Mouse (Mus musculus): ENCODE measurements at regions not wholly inside any gene's neighbourhood (a gene's known extent, or its start where the extent isn't known, plus 50 kb on each side); places are given as distances from the start of the nearest gene placed in this dataset.
"Not testable (repeated sequence)": the region's sequence is repeated elsewhere in the genome, so short reads cannot be mapped to it uniquely, and the experiment has no call there.

DNA sequence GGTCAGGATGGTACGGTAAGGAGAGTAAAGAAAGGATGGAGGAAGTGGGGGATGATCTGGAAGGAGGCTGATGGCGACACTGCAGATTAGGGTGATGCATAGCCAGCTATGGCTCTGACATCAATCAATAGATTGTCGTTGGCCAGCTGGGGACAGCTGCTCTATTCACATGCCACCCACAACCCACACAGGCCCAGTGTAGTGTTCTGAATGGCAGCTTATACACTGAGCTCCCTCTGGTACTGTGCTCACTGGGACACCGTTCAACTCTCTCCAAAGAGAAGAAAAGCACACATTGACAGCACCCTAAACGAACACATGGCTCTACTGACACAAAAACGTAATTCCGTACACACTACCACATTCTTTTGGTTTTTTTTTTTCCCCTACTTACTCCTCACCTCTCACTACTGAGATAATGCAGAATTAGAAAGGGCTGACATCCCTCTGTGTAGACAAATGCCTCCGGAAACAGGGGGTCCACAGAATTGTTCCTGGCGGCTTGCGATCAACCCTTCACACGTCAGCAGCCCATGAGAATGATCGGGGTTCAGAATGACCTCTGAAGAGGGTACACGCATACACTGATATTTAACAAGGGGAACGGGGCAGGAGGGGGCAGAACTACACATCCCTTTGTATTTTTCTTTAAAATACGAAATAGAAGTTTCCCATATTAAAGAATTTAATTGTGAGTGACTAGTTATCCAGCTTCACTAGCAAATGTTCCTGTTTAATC is 178.5 kb upstream of the Ipo5 start:
- 0 out of 2 replicates have a peak, but pooled peaks have one; percentile 31 for ATAC-seq (ENCODE audit: insufficient number of reproducible peaks, low FRiP score, low TSS enrichment)

DNA sequence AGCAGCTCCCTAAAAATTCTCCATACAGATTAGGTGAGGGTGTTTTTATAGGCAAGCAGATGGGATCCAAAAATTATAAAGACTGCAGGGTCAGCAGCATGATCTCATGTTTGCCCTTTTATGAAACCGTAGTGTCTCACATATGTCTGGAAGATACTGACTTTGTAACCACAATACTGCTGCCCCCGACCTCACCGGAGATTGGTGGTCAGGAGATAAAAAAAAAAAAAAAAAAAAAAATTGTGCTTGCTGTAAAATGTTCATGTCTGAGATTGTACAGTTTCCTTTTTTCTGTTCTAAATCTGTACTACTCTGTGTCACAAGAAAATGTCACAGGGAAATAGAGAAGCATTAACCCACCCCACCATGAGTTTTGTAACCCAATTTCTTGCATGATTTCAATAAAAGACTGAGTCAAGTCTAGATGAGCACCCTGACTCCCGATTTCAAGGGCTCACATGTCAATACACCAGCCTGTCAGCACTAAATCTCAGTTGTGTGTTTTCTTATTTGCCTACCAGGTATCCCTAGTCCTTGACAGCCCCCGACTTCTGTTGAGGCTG is 169.5 kb upstream of the Ipo5 start:
- no peak for ATAC-seq (ENCODE audit: insufficient number of reproducible peaks, low FRiP score, low TSS enrichment)

DNA sequence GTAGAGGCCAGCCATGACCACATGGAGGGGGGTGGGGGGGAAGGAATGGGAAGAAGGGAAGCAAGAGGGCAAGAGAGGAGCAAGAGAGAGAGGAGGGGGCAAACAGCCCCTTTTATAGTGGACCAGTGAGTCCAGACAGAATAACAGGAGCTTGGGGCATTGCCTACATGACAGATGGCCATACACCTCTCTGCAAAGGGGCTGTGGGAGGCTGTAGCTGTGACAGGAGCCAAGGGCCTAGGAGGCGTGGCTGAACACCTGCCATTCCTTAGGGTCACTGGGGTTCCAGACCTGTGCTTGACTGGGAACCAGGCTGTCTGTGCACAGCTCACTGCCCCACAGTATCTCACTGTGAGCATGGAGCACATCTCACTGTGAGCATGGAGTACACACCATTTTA is 157.0 kb upstream of the Ipo5 start:
- no peak for ATAC-seq (ENCODE audit: insufficient number of reproducible peaks, low FRiP score, low TSS enrichment)

DNA sequence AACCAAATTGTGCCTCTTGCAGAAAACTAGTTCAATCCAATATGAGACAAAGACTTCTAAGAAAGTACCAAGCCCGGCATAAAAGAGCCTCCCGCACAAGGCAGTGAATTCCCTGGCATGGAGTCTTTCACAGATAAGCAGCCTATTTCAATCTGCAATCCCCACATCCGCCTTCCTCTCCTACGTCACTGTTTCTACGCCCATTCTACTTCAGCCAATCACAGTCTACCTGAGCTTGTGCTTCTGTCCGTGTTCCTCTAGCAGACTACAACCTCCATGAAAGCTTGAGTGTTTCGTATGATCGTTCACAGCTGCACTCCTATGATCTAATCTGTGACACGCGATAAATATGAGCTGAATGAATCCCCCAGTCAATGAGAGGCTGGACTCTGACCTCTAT is 155.6 kb upstream of the Ipo5 start:
- no peak for ATAC-seq (ENCODE audit: insufficient number of reproducible peaks, low FRiP score, low TSS enrichment)

DNA sequence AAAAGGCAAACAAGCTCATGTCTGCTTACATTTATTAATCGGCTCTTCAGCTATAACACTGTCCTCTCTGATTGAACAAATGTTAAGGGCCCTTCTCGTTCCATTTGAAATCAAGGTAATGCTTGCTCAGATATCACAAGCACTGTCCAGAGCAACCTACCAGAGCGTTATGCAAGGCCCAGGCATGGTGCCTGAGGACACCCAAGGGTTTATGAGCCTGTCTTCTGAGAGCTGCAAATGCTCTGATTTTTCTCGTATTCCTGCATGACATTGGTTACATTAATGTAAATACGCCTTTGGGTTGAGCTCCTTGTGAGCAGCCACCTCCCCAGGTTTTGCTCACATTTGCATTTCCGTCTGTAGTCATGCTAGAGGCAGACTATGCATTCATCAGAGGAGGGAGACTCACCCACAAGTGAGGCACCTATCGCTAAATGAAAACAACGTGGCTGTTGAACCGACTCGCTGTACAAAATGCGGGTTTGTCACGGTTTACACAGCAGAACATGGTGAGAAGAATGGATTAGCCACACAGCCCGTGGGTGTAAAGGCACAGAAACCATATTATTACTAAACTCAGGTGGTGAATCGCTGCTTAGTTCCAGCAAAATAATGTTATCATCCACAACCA is 152.7 kb upstream of the Ipo5 start:
- no peak for ATAC-seq (ENCODE audit: insufficient number of reproducible peaks, low FRiP score, low TSS enrichment)

DNA sequence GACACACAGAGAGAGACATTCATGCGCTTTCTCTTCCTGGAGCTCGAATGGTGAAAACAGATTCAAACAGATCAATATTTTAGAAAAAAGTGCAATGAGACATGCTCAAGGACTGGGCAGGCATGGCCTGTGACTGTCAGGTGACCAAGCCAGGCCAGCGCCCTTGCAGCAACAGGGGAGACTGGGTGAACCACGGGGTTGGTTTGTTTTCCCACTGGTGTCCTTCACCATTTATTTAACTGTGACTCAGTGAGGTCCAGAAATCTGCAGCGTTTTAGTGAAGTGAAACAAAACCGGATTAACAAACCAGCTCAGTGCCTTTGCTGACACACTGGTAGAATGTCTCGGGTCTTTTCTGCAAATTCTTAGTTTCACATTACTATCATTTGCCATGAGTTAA is 148.9 kb upstream of the Ipo5 start:
- ATAC-seq (ENCODE audit: insufficient number of reproducible peaks, low FRiP score, low TSS enrichment): no peak

DNA sequence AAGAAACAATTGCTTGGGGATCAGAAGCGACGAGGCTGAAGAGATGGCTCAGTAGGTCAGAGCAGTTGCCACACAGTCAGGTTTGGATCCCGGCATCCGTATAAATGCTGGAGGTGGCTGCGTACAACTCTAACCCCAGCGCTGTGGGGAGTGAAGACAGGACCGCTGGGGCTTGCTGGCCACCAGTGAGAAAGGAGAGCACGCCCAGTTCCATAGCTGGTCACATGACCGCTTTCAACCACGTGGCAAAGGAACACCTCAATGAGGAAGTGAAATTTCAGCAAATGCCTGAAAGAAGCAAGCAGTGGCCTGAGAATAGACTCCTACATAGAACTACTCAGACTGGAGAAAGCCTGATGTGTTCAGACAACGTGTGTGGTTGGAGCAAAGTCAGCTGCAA is 148.3 kb upstream of the Ipo5 start:
- ATAC-seq (ENCODE audit: insufficient number of reproducible peaks, low FRiP score, low TSS enrichment): no peak

DNA sequence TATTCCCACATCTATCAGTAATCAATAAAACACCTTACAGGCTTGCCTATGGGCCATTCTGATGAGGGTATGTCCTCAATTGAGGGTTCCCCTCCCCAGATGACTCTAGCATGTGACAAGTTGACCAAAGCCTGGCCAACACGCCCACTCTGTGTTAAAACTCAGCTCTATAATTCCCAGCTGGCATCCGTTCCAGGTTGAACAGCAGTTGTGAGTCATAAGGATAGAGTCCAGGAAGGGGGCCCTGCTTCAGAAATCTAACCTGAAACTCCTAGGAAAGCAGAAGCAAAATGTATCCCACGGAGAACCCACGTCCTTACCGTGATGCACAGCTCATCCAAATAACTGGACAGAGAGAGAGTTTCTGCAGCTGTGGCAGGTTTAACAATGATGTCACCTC is 147.2 kb upstream of the Ipo5 start:
- no peak for ATAC-seq (ENCODE audit: insufficient number of reproducible peaks, low FRiP score, low TSS enrichment)

DNA sequence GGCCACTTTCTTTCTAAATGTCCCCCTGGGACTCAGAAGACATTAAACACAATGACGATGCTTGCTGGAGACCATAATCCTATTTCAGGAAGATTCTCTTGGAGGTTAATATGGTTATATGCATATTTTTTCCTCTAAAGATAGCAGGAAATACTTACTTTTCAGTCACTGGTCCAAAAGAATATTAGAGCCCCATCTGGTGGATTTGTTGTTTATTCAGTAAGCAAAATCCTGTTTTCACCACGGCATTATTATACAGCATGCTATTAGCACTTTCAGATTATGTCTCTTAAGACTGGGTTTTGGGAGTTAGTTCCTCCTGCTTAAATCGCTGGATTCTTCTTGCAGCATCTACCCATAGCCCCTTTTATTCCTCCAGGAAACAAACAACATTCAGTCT is 146.6 kb upstream of the Ipo5 start:
- ATAC-seq (ENCODE audit: insufficient number of reproducible peaks, low FRiP score, low TSS enrichment): no peak

DNA sequence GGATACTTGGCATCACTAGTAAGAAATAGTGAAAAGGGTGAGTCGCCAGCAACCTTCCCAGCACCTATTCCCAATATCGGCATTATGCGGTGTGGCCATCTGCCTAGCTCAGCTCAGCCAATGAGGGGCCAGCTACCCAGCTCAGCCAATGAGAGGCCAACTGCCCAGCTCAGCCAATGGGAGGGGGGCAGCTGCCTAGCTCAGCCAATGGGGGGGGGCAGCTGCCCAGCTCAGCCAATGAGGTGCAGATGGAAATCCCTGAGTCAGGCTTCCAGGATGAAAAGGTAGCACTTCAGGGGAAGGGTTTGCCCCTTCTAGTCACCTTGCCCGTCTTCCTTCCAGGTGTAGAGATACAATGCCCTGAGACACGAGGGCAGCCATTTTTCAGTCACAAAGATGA is 144.6 kb upstream of the Ipo5 start:
- no peak for ATAC-seq (ENCODE audit: insufficient number of reproducible peaks, low FRiP score, low TSS enrichment)

DNA sequence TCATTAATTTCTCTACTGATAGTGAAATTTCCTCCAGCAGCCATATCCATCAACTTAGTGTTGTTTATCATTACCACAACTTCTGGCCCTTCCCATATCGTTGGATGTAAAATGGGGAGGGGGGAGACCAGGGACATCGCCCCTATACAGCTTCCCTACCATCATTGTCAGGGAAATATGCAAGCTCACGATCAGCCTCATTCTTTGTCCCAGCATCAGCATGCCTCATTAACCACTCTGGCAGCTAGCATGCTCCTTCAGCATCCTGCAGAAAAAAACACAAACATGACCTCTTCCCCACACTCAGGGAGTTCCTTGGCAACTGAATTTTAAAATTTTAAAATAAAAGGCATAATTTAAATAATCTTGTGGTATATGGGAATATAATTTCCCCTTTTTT is 140.4 kb upstream of the Ipo5 start:
- no peak for ATAC-seq (ENCODE audit: insufficient number of reproducible peaks, low FRiP score, low TSS enrichment)

DNA sequence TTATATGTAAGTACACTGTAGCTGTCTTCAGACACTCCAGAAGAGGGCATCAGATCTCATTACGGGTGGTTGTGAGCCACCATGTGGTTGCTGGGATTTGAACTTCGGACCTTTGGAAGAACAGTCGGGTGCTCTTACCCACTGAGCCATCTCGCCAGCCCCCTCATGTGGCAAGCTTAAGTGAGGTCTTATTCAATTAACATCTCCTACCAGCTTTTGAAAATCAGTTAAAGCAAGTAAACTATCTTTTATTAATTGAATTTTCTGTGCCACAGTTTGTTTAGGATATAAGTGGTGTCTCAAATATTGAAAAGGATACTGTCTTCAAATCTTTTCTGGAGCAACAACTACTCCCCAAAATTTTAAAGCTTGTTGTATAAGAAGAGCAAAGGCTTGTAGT is 138.0 kb upstream of the Ipo5 start:
- ATAC-seq (ENCODE audit: insufficient number of reproducible peaks, low FRiP score, low TSS enrichment): not testable (repeated sequence)

DNA sequence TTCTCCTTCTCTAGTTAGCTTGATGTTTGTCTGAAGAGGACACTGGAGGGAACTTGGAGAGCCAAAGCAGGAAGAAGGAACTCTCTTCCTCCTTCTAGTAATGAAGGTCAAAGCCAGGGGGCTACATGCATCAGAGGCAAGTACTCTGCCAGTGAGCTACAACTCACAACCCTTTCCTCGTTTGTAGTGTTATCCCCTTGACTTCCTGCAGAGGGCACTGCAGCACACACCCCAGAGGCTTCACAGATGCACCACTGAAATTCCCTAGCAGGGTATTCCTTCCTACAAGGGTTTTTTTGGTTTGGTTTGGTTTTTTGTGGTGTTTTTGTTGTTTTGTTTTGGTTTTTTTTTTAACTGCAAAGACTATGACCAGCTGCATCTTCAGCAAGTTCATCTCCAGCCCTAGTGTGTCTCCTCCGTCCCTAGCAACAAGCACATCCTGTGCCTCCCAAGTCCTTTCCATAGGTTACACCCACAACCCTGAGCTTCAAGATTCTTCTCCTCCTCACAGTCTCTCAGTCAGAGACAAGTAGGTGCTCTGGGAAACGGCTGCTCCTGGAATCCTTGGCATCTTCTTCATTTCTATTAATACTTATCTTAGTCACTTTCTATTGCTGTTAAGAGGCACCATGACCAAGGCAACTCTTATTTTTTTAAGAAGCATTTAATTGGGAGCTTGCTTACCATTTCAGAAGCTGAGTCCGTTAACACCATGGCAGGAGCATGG is 119.0 kb upstream of the Ipo5 start:
- ATAC-seq (ENCODE audit: insufficient number of reproducible peaks, low FRiP score, low TSS enrichment): no peak

DNA sequence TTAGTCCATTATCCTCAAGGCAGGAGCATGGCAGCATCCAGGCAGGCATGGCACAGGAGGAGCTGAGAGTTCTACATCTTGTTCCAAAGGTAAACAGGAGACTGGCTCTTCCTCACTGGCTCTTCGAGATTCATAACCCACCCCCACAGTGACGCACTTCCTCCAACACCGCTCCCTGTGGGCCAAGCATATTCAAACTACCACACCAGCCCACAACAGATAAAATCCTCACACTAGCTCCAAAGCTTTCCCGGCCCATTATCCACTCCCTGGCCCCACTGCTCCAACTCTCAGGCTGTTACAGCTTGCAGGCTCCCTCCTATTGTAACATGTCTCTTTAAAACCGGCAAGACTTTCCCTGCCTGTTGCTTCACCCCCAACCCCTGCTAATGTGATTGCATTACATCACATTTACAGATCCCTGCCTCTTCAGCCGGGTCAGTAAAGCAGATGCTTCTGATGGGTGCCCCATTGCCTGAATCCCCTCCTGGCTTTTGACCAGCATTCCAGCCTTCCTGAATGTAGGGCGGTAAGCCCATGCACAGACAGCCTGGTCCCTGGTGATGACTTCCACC is 113.0 kb upstream of the Ipo5 start:
- ATAC-seq (ENCODE audit: insufficient number of reproducible peaks, low FRiP score, low TSS enrichment): no peak

DNA sequence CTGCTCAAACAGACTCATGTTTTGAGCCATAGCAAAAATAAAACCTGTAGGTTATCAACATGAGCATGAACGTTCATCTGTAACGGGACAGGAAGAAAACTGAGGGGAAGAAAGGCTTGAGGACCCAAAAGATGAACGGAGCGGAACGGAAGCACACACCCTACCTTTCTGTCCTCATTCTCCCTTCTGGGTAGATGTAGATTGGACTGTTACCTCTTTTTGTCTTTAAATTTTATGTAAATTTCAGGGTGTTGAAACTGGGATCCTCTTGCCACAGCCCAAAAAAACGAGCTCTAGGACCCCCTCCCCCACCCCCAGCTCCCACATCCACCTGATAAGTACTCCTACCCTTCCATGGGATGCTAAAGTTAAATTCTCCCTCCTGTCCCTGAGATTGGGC is 107.8 kb upstream of the Ipo5 start:
- no peak for ATAC-seq (ENCODE audit: insufficient number of reproducible peaks, low FRiP score, low TSS enrichment)

DNA sequence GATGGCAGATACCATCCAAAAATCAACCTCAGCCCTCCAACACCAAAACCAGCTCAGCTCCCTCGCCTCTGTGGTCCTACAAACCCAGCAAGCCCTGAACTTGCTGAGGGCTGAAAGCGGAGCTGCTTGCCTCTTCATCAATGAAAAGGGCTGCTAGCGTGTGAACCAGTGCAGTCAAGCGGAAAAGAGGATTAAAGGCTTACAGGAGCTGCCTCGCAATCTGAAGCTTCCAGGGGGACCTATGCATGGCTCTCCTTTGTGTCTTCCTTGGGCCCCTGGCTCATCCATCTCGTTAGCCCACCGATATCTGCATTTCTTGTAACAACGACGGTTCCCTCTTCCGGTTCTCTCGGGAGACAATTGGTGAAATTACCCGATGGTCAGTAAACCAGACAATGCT is 107.3 kb upstream of the Ipo5 start:
- no peak for ATAC-seq (ENCODE audit: insufficient number of reproducible peaks, low FRiP score, low TSS enrichment)

DNA sequence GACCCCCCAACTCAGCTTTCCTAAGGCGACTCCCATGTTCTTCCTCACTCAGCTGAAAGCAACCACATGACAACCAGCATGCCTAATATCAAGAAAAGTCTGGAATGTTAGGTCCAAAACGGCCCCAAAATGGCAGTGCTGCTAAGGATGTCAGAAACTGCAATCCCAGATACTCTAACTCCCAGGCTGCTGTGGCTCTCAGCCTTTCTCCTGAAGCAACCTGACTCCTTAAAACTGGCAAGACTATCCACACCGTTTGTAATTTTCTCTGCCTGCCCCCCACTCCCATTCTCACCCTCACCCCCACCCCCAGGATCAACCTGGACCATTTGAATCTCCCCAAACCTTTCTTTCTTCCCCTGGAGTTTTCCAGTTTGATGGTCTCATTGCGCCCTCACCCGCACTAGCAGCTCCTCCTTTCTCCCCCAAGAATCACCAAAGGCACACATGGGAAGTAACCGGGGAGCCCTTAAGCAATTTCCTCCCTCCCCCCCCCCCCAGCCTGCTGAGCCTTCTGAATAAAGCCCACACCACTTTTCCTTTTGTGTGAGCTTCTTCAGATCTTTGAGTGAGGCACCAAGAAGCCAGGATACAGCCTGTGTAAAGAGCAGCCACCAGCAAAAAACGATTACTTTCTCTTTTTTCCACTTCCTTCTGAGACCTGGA is 106.7 kb upstream of the Ipo5 start:
- ATAC-seq (ENCODE audit: insufficient number of reproducible peaks, low FRiP score, low TSS enrichment): no peak

DNA sequence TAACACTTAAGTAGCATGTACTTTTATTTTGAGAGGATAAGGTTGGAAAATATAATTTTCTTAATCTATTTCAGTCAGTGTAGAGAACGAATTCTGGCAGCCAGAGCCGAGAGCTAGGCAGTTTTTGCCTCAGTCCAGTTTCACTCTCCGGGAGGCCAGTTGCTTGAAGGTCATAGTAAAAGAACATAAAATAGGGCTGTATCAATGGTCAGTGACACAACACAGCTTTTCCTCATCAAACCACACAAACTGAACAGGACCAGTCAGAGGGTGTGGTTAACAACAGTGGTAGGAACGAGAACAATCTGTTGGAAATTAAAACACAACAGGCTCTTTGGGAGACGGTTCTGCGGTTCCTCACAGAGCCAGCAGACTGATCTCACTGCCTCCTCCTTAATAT is 105.9 kb upstream of the Ipo5 start:
- no peak for ATAC-seq (ENCODE audit: insufficient number of reproducible peaks, low FRiP score, low TSS enrichment)

DNA sequence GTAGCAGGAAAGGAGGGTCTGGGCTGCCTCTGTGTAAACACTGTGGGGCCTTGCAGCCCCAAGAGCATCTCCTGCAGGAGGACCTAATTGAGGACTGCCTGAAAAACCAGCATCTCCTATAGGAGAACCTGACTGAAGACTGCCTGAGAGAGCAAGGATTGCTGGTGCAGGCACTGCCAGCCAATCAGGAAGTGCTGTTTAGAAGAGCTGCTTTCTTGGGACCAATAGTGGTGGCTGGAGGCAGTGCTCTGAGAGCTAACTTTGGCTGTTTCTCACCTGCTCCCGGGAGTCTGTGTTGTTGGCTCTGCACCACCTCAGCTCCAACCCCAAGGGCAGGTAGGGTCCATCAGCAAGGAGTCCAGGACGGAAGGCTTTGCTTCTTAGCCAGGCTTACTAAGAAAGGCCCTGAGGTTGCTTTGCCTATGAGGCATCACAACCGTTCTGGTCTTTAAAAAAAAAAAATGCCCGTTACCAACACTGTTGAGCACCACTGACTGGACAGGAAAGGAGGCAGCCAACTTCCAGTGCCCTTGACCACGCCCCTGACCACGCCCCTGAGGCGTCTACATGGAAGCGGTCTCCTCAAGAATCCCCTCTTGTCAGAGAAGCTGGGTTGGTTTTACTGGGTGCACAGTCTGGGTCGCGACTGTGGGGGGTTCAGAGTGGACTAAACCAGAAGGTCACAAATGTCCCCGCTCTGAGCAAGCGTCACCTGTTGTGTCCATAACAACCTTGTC is 105.0 kb upstream of the Ipo5 start:
- ATAC-seq (ENCODE audit: insufficient number of reproducible peaks, low FRiP score, low TSS enrichment): 0 out of 2 replicates have a peak, but pooled peaks have one; percentile 31

DNA sequence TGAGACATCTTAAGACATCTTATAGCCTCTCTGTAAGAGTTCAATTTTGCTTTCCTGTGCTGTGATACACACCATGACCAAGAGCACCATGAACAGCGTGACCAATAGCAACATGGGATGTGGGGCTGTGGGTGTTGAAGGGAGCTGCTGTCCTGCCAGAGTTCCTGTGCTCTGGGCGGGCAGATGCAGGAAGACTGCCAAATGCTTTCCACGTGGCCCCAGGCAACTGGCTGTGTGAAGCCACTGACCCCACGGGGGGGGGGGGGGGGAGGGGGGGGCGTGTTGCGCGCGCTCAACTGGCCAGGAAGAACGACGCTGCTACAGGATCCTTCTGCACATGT is 104.5 kb upstream of the Ipo5 start:
- no peak for ATAC-seq (ENCODE audit: insufficient number of reproducible peaks, low FRiP score, low TSS enrichment)
